Mouse (Mus musculus): ENCODE measurements around the gene Ap4s1. TPM values are rescaled to one million over a fixed set of nuclear protein-coding genes. Genes with fewer than 3 reads are reported as not detected.

Gene Ap4s1
- 15.9 TPM for total RNA-seq (2023)

DNA sequence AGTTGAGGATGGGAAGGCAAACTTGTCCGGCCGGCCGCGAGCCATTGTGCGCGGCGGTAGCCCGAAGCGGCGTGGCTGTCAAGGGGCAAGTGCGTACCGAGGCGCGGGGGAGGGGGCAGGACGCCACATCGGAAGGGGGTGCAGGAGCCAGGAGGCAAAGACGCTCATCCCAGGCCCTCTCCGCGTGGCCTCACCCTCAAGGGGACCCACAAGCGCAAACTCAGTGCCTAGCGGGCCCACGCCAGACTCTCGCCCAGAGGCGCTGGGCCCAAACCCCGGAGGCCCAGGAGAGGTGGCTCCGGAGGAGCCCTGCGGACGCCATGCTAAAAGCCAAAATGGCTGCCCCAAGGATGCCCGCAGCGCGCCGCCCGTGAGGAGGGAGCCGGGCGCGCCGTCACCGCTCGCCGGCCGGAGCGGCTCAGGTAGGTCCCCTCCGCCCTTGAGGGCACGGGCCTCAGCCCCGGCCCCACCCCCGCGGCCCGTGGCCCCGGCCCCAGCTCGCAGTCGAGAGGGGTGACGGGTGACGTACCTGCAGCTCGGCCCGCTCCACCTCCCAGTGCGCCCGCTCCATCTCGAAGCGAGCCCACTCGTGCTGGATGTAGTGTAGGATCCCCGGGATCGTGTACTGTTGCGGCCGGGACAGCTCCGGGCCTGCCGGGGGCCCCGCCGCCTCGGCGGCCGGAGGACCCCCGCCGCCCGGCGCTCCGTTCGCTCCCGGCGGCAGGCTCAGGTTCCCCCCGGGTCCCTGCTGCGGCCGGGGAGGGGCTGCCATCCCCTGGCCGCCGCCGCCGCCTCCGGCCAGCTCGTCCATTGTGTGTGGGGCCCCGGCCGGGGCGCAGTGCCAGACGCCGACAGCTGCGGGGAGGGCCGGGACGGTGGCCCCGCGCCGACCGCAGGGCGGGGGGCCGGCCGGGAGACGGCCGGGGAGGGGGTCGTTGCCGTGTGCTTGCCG is at the start of gene Ap4s1:
Gene Ap4s1 (plus strand): TSS at position 141 of the 952 bp plus-strand sequence.

GRCm38 (mm10) chr12:51691845-51692632 is 1.2 kb downstream of the Ap4s1 start, which contains the start of gene Strn3:
Strn3 (minus strand) TSS chr12:51691897.

Other genes with a start within 250 kb of the Ap4s1 start
- 0.55 TPM for gene Coch, start 97.7 kb upstream of the Ap4s1 start, total RNA-seq (2023)
- 49.5 TPM for gene Strn3, start 864 bp downstream of the Ap4s1 start, total RNA-seq (2023)
- 129 TPM for gene Hectd1, start 138.5 kb downstream of the Ap4s1 start, total RNA-seq (2023)

Data from CD8-positive naive resting alpha-beta T cell, adult 57 days (primary cell).